Mouse (Mus musculus) midbrain, postnatal 0 days (tissue): Measurements from ENCODE around the gene Gm44502. TPM values are rescaled to one million over a fixed set of nuclear protein-coding genes. Genes with fewer than 3 reads are reported as not detected.

ENCODE experiments used
- ATAC-seq: fragments of 200-750 bp; cut with Nextera tagmentation; 2 replicates; pipeline ENCODE4 v1.8.0; 2017; ENCODE audit warnings: moderate number of reproducible peaks, mild to moderate bottlenecking, moderate TSS enrichment, moderate library complexity; ENCODE audit not compliant: low FRiP score
- DNase-seq: peaks from one replicate; pipeline ENCODE4 v3.0.0-alpha.2; 2015; ENCODE audit warnings: low spot score
- H3K27ac ChIP-seq: fragments of 300-500 bp; sonication (generic); 2 replicates; pipeline ENCODE4 v1.5.1; 2014; ENCODE audit warnings: low read depth, mild to moderate bottlenecking, low read length, mixed read lengths
- H3K27me3 ChIP-seq: fragments of 300-500 bp; sonication (generic); 2 replicates; pipeline ENCODE4 v1.6.1; 2014; ENCODE audit warnings: low read length, control low read depth, mixed read lengths; ENCODE audit not compliant: insufficient read depth
- H3K36me3 ChIP-seq: fragments of 300-500 bp; sonication (generic); 2 replicates; pipeline ENCODE4 v1.6.1; 2014; ENCODE audit warnings: low read length, control low read depth, mixed read lengths; ENCODE audit not compliant: insufficient read depth
- H3K4me1 ChIP-seq: fragments of 300-500 bp; sonication (generic); 2 replicates; pipeline ENCODE4 v1.6.1; 2014; ENCODE audit warnings: mild to moderate bottlenecking, control low read depth, antibody characterized with exemption, low read length, mixed read lengths; ENCODE audit not compliant: insufficient read depth
- H3K4me2 ChIP-seq: fragments of 300-500 bp; sonication (generic); 2 replicates; pipeline ENCODE4 v1.6.1; 2014; ENCODE audit warnings: low read depth, mild to moderate bottlenecking, low read length, mixed read lengths; ENCODE audit not compliant: poor library complexity, severe bottlenecking
- H3K4me3 ChIP-seq: fragments of 300-500 bp; sonication (generic); 2 replicates; pipeline ENCODE4 v1.5.1; 2014; ENCODE audit warnings: low read depth, mild to moderate bottlenecking, low read length, moderate library complexity
- H3K9ac ChIP-seq: fragments of 300-500 bp; sonication (generic); replicated peaks from 2 replicates; pipeline ENCODE4 v1.6.1; 2014; ENCODE audit warnings: mild to moderate bottlenecking, low read length, moderate library complexity, mixed read lengths; ENCODE audit not compliant: poor library complexity, severe bottlenecking
- H3K9me3 ChIP-seq: fragments of 300-500 bp; sonication (generic); 2 replicates; pipeline ENCODE4 v1.6.1; 2016; ENCODE audit warnings: low read length, control low read depth
- CTCF ChIP-seq: IDR thresholded peaks from 2 replicates; pipeline ENCODE4 v1.5.1; 2016; ENCODE audit warnings: antibody characterized with exemption, mild to moderate bottlenecking
- WGBS: fragments of 180-500 bp; shearing (Covaris S2); extraction: QIAGEN DNeasy Blood & Tissue Kit; methylation state at CpG from one replicate; pipeline ENCODE4 v1.1.7; 2014; 5-methylcytosine and 5-hydroxymethylcytosine counted together
- polyA plus RNA-seq: library from polyadenylated mRNA; unstranded; fragments of >200 nt; fragmentation: Nextera tagmentation; extraction: Ambion mirVana; gene quantifications from 2 replicates; pipeline ENCODE4 v1.2.1, GENCODE M21; 2015
- total RNA-seq: library from RNA; depleted of rRNA; stranded (reverse); fragments of >200 nt; gene quantifications from 2 replicates; pipeline ENCODE4 v1.2.3, GENCODE M21; 2014

Gene Gm44502
- total and polyA plus RNA-seq, 2 experiments from 2014 or later = 0.93 TPM; not detected in 1

GRCm38 (mm10) chr15:89425711-89426121 is 3.8 kb downstream of the Gm44502 start, which contains the start of gene Cpt1b:
TSS of gene Cpt1b (minus strand) at chr15:89425863.
- H3K4me1 ChIP-seq = no peaks in the 10 kb centered on the region
- H3K36me3 ChIP-seq = peaks cover 24% of the 10 kb centered on the region
- no peaks in the 10 kb centered on the region for H3K9me3 ChIP-seq
- no peak for TF ChIP-seq CTCF
- no peak within 1 kb of the TSS for H3K4me2 ChIP-seq
- H3K27ac ChIP-seq = no peak within 1 kb of the TSS
- no peak within 1 kb of the TSS for H3K9ac ChIP-seq
- DNase-seq (no peak), ATAC-seq (no peak)
- WGBS = 40% methylated on average over 6 of the region's 6 CpGs
- no peak within 1 kb of the TSS for H3K4me3 ChIP-seq
- H3K27me3 ChIP-seq = no peaks in the 10 kb centered on the region

DNA sequence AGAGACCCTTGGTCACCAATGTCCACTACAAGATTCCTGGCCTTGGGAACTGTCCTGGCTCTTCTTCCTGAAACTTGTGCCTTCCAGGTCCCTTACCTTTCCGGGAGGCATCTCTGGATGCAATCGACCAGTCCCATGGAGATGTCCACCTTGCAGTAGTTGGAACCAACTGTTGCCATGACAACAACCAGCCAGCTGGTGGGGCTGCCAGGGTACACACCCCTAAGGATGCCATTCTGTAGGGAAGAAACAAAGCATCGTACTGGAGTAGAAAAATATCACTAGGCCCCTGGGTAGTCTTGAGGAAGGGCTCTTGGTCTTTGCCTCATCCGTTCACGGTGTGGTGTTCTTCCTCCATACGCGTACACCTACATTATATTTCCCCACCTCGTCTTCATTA is 4.9 kb downstream of the Gm44502 start:
- Histone ChIP-seq H3K27ac (no peak overlapping the region), H3K4me2 (no peak overlapping the region), H3K4me1 (no peaks in the 10 kb centered on the region), H3K4me3 (no peak overlapping the region), H3K9ac (no peak overlapping the region), H3K36me3 (peaks cover 27% of the 10 kb centered on the region), H3K27me3 (no peaks in the 10 kb centered on the region), H3K9me3 (no peaks in the 10 kb centered on the region)
- ATAC-seq = no peak
- 82% methylated on average over 8 of the region's 8 CpGs for WGBS
- TF ChIP-seq CTCF = no peak
- no peak for DNase-seq

DNA sequence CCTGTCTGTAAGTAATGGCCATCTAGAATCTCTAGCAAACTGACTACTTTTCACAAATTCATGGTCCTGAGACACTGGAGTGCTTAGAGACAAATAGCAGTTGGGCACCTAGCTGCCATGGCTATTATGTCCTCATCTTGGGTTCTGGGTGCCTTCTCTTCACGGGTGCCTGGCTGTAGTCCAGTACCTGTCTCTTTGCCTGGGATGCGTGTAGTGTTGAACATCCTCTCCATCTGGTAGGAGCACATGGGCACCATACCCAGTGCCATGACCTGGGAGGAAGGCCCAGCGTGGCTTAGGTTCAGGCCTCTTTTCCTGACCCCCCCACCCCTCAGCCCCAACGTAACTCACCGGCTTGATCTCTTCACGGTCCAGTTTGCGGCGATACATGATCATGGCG is 7.6 kb downstream of the Gm44502 start:
- ATAC-seq = no peak
- no peak for TF ChIP-seq CTCF
- WGBS = 91% methylated on average over 9 of the region's 9 CpGs

DNA sequence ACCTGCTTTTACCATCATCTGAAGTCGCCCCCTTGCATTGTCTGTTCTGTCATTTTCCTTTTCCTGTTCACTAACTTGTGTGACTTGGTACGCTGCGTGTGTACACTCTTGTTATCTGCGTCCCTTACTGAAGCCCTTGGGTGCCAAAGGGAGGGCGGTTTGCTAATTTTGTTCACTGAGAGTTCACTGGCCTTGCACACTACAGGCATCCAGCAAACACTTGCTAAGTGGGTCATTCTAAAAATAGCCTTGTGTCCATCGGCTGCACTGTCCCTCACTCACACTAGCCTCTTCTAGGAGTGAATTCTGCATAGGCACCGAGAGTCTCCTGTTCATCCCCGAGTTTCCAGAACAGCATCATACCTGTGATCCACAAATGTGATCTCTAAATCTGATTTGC is 14.2 kb downstream of the Gm44502 start:
- Histone ChIP-seq H3K27ac (no peak overlapping the region), H3K27me3 (no peaks in the 10 kb centered on the region), H3K9ac (no peak overlapping the region), H3K4me1 (no peaks in the 10 kb centered on the region), H3K4me3 (no peak overlapping the region), H3K4me2 (no peak overlapping the region), H3K9me3 (no peaks in the 10 kb centered on the region), H3K36me3 (peaks cover 30% of the 10 kb centered on the region)
- WGBS = 87% methylated on average over 8 of the region's 8 CpGs
- ATAC-seq = no peak
- no peak for TF ChIP-seq CTCF
- DNase-seq = no peak

More for the DNA sequence above, 7.6 kb downstream of the Gm44502 start:
- Histone ChIP-seq H3K9me3 (no peaks in the 10 kb centered on the region), H3K4me2 (no peak overlapping the region), H3K4me1 (no peaks in the 10 kb centered on the region), H3K27me3 (no peaks in the 10 kb centered on the region), H3K4me3 (no peak overlapping the region), H3K27ac (no peak overlapping the region), H3K9ac (no peak overlapping the region), H3K36me3 (peaks cover 42% of the 10 kb centered on the region)
- DNase-seq = no peak

DNA sequence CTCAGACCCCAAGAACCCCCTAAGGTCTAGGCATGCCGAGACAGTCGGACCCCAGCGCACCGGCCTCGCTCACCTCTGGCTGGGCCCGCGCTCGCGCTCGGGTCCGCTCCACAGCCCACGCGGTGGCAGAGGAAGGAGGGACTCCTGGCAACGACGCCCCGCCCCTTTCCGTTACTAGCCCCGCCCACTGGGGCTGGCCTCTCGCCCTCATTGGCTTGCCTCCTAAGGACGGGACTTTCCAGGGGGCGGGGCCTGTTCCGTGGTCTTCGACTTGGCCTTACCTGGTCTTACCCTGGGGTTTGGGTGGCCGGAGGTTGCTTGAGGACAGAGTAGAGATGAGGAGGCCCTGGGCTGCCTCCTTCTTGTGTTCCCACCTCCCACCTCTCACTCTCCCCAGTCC is 19.4 kb downstream of the Gm44502 start, which contains the start of gene Syce3:
TSS of gene Syce3 (minus strand) at position 386 of the 400 bp plus-strand sequence.
- Histone ChIP-seq H3K4me2 (no peak within 1 kb of the TSS), H3K9me3 (no peaks in the 10 kb centered on the region), H3K27me3 (no peaks in the 10 kb centered on the region), H3K4me3 (no peak within 1 kb of the TSS), H3K4me1 (no peaks in the 10 kb centered on the region), H3K9ac (no peak within 1 kb of the TSS), H3K36me3 (no peaks in the 10 kb centered on the region), H3K27ac (no peak within 1 kb of the TSS)
- 84% methylated on average over 24 of the region's 24 CpGs for WGBS
- TF ChIP-seq CTCF = no peak
- ATAC-seq (no peak), DNase-seq (no peak)

DNA sequence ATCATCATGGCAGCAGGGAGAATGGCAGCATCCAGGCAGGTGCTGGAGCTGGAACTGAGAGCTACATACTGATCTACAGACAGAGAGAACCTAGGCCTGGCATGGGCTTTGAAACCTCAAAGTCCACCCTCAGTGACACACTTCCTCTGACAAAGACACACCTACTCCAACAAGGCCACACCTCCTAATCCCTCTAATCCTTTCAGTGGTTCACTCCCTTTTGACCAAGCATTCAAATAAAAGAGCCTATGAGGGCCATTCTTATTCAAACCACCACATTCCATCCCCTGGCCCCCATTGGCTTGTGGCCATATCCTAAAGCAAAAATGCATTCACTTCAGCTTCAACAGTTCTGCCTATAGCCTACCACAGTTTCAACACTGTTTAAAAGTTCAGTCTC is 22.8 kb downstream of the Gm44502 start:
- Histone ChIP-seq H3K9ac (no peak overlapping the region), H3K36me3 (no peaks in the 10 kb centered on the region), H3K9me3 (no peaks in the 10 kb centered on the region), H3K27me3 (no peaks in the 10 kb centered on the region), H3K27ac (no peak overlapping the region), H3K4me2 (no peak overlapping the region), H3K4me3 (no peak overlapping the region), H3K4me1 (no peaks in the 10 kb centered on the region)
- no peak for ATAC-seq
- TF ChIP-seq CTCF = no peak
- no peak for DNase-seq
